Mouse (Mus musculus) kidney, adult 2 months (tissue): ENCODE measurements around the gene Tmed9. TPM values are rescaled to one million over a fixed set of nuclear protein-coding genes. Genes with fewer than 3 reads are reported as not detected.
"Not testable (repeated sequence)": the region's sequence is repeated elsewhere in the genome, so short reads cannot be mapped to it uniquely, and the experiment has no call there.

Experiments
- DNase-seq: peaks from one replicate; pipeline ENCODE4 v3.0.0; 2021
- H3K27ac ChIP-seq: fragments of 200-500 bp; 2 replicates; pipeline ENCODE4 v1.5.1; 2012; ENCODE audit warnings: low read depth, low read length, control low read depth, inconsistent platforms; ENCODE audit not compliant: insufficient read depth
- H3K27me3 ChIP-seq: fragments of 200-500 bp; replicated peaks from 2 replicates; pipeline ENCODE4 v1.6.1; 2012; ENCODE audit warnings: mild to moderate bottlenecking, moderate library complexity, low read length, inconsistent platforms; ENCODE audit not compliant: control insufficient read depth, insufficient read depth
- H3K36me3 ChIP-seq: fragments of 200-500 bp; 2 replicates; pipeline ENCODE4 v1.6.1; 2012; ENCODE audit warnings: mild to moderate bottlenecking, moderate library complexity, low read length, inconsistent platforms; ENCODE audit not compliant: control insufficient read depth, insufficient read depth
- H3K4me1 ChIP-seq: fragments of 200-500 bp; 2 replicates; pipeline ENCODE4 v1.6.1; 2011; ENCODE audit warnings: low read length; ENCODE audit not compliant: control insufficient read depth, insufficient read depth
- H3K4me3 ChIP-seq: fragments of 200-500 bp; 2 replicates; pipeline ENCODE4 v1.5.1; 2011; ENCODE audit warnings: mild to moderate bottlenecking, low read depth, low read length, control low read depth; ENCODE audit not compliant: insufficient read depth
- CTCF ChIP-seq: fragments of 200-500 bp; conservative IDR thresholded peaks from 2 replicates; pipeline ENCODE4 v1.5.1; 2011; ENCODE audit warnings: low read depth, mild to moderate bottlenecking, control low read depth, low read length, moderate library complexity, mixed read lengths; ENCODE audit not compliant: insufficient read depth, insufficient read length
- POLR2A ChIP-seq: fragments of 200-500 bp; IDR thresholded peaks from one replicate; pipeline ENCODE4 v1.6.1; 2011; ENCODE audit warnings: low read depth, low read length, control low read depth
- WGBS: fragments of 180-500 bp; shearing (Covaris S2); methylation state at CpG from one replicate; pipeline ENCODE4 v1.1.7; 2018; 5-methylcytosine and 5-hydroxymethylcytosine counted together
- polyA plus RNA-seq: library from polyadenylated mRNA; depleted of rRNA; stranded (reverse); fragments of >200 nt; gene quantifications from 2 replicates; pipeline ENCODE4 v1.2.3, GENCODE M21; 2012

Tmed9 gene
- polyA plus RNA-seq, 1 experiment = 92.5 TPM

DNA sequence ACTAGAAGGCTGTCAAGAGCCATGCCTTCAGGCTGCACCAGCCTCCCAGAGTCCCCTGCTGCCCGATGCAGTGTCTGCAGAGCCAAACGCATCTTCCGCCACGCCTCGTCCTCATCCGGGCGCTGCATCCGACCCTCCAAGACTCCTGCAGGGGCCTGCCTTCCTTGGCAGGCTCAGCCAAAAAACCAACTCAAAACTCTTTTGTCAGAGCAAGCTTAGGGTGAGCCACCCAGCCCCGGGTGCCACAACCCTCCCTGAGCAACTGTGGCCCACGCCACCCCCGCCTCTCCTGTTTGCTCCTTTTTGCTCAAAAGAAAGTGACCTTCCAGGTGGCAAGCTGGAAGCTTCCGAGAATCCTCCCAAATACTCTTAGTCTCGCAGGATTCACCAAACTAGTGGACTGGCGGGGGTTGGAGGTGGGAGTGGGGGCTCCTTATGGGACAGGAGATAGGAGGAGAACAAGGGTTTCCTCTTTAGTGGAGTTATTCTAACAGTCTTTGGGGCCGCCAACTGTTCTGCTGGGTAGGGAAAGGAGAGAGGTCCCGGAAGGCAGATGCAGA is 3.7 kb upstream of the Tmed9 start:
- Histone ChIP-seq H3K4me1 (peaks cover 8% of the 10 kb centered on the region; the same call in 1 of the 2 replicates), H3K27me3 (no peaks in the 10 kb centered on the region), H3K4me3 (peak overlapping the region; percentile 93), H3K36me3 (no peaks in the 10 kb centered on the region), H3K27ac (no peak overlapping the region)
- WGBS = 10% methylated on average over 16 of the region's 16 CpGs
- peak; percentile 20 for DNase-seq
- TF ChIP-seq CTCF = no peak
- no peak for TF ChIP-seq POLR2A

DNA sequence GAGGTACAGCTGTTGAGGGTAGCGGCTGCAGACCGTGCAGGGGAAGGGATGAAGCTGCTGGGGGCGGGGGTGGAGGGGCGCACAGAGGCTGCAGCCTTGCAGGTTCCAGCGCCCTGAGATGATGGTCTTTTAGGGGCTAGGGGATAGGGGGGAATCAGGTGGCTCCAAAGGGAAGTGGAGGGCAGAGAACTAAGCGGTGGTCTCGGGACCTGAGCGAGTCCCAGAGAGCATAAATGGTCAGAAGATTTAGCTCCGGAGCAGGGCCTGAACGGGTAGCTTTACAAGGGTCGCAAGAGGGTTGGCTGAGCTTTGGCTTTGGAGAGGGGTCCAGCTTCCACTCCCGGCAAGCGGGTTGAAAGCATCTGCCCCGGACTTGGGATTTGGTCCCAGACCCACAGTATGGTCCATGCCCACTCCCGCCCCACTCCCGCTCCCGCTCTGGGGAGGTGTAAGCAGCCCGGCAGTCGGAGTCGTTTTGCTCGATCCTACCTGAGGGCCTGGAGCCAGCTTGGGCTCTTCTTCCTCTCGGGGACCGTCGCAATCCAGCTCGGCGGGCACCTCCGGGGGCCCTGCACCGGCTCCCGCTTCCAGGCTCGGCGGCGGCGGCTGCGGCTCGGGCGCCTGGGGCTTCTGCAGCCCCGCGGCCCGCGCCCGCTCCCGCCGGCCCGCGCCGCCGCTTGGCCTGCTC is 3.1 kb upstream of the Tmed9 start:
- Histone ChIP-seq H3K4me1 (peaks cover 8% of the 10 kb centered on the region; the same call in 1 of the 2 replicates), H3K36me3 (no peaks in the 10 kb centered on the region), H3K27ac (peak overlapping the region; percentile 14; the same call in 1 of the 2 replicates), H3K27me3 (no peaks in the 10 kb centered on the region), H3K4me3 (peak overlapping the region; percentile 93)
- DNase-seq = peak; percentile 30
- WGBS = 2% methylated on average over 47 of the region's 47 CpGs
- TF ChIP-seq POLR2A (no peak), CTCF (no peak)

DNA sequence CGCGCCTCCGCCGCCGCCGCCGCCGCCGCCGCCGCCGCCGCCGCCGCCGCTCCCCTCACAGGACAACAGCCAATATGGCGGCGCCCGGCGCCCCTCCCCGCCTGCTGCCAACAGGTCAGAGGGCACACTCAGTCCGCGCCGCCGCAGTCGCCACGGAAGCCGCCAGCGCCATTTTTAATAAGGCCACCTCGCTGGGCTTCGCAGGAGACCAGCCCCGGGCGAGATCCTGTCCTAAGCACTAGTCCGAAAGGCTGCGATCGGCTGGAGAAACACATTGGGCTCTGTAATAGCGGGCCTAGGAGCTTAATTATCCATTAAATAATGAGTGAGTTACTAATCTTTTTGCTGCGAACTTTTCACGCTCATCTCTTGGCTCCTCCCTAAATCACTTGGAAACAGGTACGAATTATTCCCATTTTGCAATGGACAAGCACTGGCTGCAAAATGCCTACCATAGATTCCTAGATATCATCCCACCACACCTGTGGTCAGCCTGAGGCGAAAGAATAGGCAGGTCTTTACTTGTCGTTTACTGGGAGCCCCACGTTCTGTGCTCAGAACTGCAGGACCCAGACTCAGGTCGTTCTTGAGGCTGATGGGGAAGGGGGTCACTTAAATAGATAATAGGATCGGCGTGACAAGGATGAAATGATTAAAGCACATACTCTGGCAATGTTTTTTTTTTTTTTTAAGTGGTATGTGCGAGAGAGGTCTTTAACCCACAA is 2.3 kb upstream of the Tmed9 start, which contains the start of gene Fam193b:
TSS of gene Fam193b (minus strand) at position 94 of the 725 bp plus-strand sequence.
- DNase-seq = peak; percentile 97
- no peaks in the 10 kb centered on the region for H3K27me3 ChIP-seq
- H3K4me3 ChIP-seq = peak within 1 kb of the TSS; percentile 93
- peaks cover 8% of the 10 kb centered on the region; the same call in 1 of the 2 replicates for H3K4me1 ChIP-seq
- no peak for TF ChIP-seq CTCF
- no peak for TF ChIP-seq POLR2A
- 2% methylated on average over 33 of the region's 47 CpGs for WGBS
- peak within 1 kb of the TSS; percentile 66 for H3K27ac ChIP-seq
- no peaks in the 10 kb centered on the region for H3K36me3 ChIP-seq

DNA sequence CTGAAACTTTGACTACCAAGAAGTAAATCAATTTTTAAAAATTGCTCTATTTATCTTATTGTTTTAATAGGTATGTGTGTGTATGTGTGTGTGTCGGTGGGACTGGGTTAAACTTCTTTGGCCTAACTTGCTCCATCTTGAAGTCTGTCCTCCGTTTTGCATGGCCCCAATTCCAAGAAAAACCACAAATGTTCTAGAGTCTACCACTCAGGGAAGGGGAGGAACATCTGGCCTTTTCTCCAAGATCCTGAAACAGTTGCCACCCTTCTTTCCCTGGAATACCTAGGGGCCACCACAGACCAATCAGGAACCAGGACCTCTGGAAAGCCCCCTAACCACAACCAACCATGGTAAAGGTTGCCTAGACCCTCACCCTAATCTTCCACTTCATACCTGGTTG is 1.6 kb upstream of the Tmed9 start:
- 86% methylated on average over 2 of the region's 2 CpGs for WGBS
- DNase-seq = no peak
- no peak for TF ChIP-seq CTCF
- Histone ChIP-seq H3K4me1 (peaks cover 8% of the 10 kb centered on the region; the same call in 1 of the 2 replicates), H3K27ac (no peak overlapping the region), H3K4me3 (no peak overlapping the region), H3K27me3 (no peaks in the 10 kb centered on the region), H3K36me3 (no peaks in the 10 kb centered on the region)

DNA sequence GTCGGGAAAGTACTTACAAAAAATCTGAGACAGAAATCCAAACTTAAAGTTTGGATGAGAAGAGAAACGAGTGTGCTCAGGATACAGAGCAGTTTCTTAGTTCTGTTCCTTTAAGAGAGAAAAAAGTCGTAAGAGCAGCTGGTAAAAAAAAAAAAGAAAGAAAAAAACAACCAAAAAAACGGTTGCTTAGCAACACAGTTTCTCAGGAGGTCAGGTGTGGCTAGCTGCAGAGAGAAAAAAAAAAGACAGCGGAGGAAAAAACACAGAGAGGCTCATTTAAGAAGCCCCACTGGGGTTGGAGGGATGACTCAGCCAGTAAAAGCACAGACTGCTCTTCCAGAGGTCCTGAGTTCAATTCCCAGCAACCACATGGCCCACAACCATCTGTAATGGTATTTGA is 789 bp downstream of the Tmed9 start:
- WGBS = 57% methylated on average over 5 of the region's 5 CpGs
- Histone ChIP-seq H3K27ac (no peak overlapping the region), H3K27me3 (no peaks in the 10 kb centered on the region), H3K4me3 (no peak overlapping the region), H3K4me1 (peaks cover 6% of the 10 kb centered on the region; the same call in 1 of the 2 replicates), H3K36me3 (no peaks in the 10 kb centered on the region)
- no peak for DNase-seq
- no peak for TF ChIP-seq CTCF
- no peak for TF ChIP-seq POLR2A

DNA sequence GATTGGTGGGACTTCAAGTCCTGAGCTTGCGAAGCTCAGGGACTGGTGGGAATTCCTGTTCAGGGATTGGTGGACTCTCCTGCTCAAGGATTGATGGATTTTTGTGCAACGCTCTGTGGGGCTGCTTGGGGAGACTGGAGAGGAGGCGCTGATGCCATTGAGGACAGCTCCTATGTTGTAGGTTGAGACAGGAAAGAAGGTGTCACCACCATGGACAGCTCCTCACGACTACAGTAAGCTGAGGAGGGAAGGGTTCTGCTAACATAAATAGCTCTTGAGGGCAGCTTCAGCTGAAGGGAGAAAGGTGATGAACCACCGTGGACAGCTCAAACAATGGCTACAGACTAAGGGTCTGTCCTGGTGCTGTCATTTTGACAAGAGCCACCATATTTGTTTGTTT is 2.4 kb downstream of the Tmed9 start:
- no peak for DNase-seq
- H3K27ac ChIP-seq = no peak overlapping the region
- no peaks in the 10 kb centered on the region for H3K36me3 ChIP-seq
- H3K4me1 ChIP-seq = no peaks in the 10 kb centered on the region
- 65% methylated on average over 5 of the region's 5 CpGs for WGBS
- no peaks in the 10 kb centered on the region for H3K27me3 ChIP-seq
- TF ChIP-seq POLR2A (no peak), CTCF (no peak)
- H3K4me3 ChIP-seq = no peak overlapping the region

DNA sequence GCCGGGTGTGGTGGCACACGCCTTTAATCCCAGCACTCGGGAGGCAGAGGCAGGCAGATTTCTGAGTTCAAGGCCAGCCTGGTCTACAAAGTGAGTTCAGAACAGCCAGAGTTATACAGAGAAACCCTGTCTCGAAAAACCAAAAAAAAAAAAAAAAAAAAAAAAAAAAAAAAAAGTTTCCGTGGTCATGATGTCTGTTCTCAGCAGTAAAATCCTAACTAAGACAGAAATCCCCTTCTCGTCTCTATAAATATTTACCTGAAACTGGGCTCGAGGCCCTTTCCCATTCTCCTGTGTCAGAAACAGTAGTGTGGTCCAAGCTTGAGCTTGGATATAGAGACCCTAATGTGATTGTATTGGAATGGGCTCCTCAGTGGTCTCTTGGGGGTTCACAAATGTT is 3.3 kb downstream of the Tmed9 start:
- DNase-seq, H3K4me3 ChIP-seq, H3K27me3 ChIP-seq, H3K4me1 ChIP-seq, H3K27ac ChIP-seq, H3K36me3 ChIP-seq: not testable (repeated sequence)
- 90% methylated on average over 7 of the region's 7 CpGs for WGBS
